Mouse (Mus musculus) embryonic facial prominence, embryonic 12.5 days (tissue): ENCODE data around the gene Slit3. TPM values are rescaled to one million over a fixed set of nuclear protein-coding genes. Genes with fewer than 3 reads are reported as not detected.
A peak's percentile ranks its signal among the peaks of the same experiment; 100 is the strongest.

Experiments used
- ATAC-seq: fragments of 200-750 bp; cut with Nextera tagmentation; 2 replicates; pipeline ENCODE4 v1.8.0; 2017; ENCODE audit not compliant: insufficient number of reproducible peaks, insufficient read depth, low FRiP score, low TSS enrichment
- H3K27ac ChIP-seq: fragments of 300-500 bp; sonication (generic); 2 replicates; pipeline ENCODE4 v1.5.1; 2016; ENCODE audit warnings: mild to moderate bottlenecking
- H3K27me3 ChIP-seq: fragments of 300-500 bp; sonication (generic); 2 replicates; pipeline ENCODE4 v1.6.1; 2016; ENCODE audit warnings: mild to moderate bottlenecking, moderate library complexity
- H3K36me3 ChIP-seq: fragments of 300-500 bp; sonication (generic); 2 replicates; pipeline ENCODE4 v1.6.1; 2016; ENCODE audit warnings: mild to moderate bottlenecking
- H3K4me1 ChIP-seq: fragments of 300-500 bp; sonication (generic); 2 replicates; pipeline ENCODE4 v1.6.1; 2016
- H3K4me2 ChIP-seq: fragments of 300-500 bp; sonication (generic); replicated peaks from 2 replicates; pipeline ENCODE4 v1.6.1; 2016; ENCODE audit warnings: mild to moderate bottlenecking, moderate library complexity
- H3K4me3 ChIP-seq: fragments of 300-500 bp; sonication (generic); 2 replicates; pipeline ENCODE4 v1.5.1; 2016; ENCODE audit warnings: mild to moderate bottlenecking
- H3K9ac ChIP-seq: fragments of 300-500 bp; sonication (generic); 2 replicates; pipeline ENCODE4 v1.6.1; 2016; ENCODE audit warnings: mild to moderate bottlenecking, moderate library complexity
- H3K9me3 ChIP-seq: fragments of 300-500 bp; sonication (generic); 2 replicates; pipeline ENCODE4 v1.6.1; 2016; ENCODE audit warnings: mild to moderate bottlenecking, moderate library complexity
- WGBS: fragments of 180-500 bp; shearing (Covaris S2); methylation state at CpG from one replicate; pipeline ENCODE4 v1.1.7; 2016; 5-methylcytosine and 5-hydroxymethylcytosine counted together
- polyA plus RNA-seq: library from polyadenylated mRNA; unstranded; fragments of >200 nt; fragmentation: Nextera tagmentation; extraction: Ambion mirVana; gene quantifications from 2 replicates; pipeline ENCODE4 v1.2.1, GENCODE M21; 2016

Slit3 gene
- polyA plus RNA-seq, 1 experiment from 2014 or later = 33.5 TPM

DNA sequence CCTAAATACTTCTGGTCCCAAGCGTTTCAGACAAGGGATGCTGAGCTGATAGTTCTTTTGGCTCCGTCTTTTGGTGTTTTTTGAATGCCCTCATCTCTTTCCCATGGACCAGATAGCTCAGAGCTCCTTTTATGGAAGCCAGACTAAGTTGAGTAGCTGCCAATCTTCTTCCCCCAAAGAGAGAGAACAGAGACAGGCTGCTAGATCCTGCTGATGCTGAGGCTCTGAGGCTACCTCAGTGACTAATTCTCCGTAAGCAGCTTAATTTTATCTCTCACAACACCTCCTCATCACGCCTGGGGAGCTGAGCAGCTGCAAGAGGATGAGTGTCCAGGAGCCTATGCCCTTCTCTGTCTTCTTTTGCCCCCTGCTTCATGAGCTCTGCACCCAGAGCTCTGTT is 486.2 kb downstream of the Slit3 start:
- 82% methylated on average over 4 of the region's 4 CpGs for WGBS
- Histone ChIP-seq H3K9ac (no peak overlapping the region), H3K36me3 (no peaks in the 10 kb centered on the region), H3K4me2 (no peak overlapping the region), H3K4me3 (no peak overlapping the region), H3K27me3 (peaks cover 8% of the 10 kb centered on the region; the same call in 1 of the 2 replicates), H3K4me1 (peaks cover 21% of the 10 kb centered on the region), H3K9me3 (no peaks in the 10 kb centered on the region), H3K27ac (no peak overlapping the region)
- no peak for ATAC-seq

DNA sequence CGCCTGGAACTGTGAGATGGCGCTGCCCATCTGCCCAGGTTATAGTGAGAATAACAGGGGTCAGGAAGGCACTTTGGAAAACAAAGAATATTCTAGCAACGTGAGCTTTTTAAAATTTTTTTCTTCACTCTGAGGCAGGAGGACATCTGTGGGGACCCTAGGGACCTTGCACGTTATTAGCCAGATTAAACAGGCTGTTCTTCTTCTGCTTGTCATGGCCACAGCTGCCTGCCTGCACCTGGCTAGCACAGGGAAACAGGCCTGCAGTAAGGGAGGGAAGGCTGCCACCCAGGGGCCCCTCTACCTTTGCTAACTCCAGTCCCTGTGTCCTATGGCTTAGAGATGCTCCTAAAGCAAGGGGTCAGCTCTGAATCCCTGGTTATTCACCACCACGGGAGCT is 487.8 kb downstream of the Slit3 start:
- H3K4me1 ChIP-seq = peaks cover 28% of the 10 kb centered on the region
- no peak overlapping the region for H3K27ac ChIP-seq
- H3K9me3 ChIP-seq = no peaks in the 10 kb centered on the region
- H3K4me2 ChIP-seq = no peak overlapping the region
- no peak overlapping the region for H3K4me3 ChIP-seq
- no peak for ATAC-seq
- H3K27me3 ChIP-seq = peaks cover 8% of the 10 kb centered on the region; the same call in 1 of the 2 replicates
- WGBS = 67% methylated on average over 5 of the region's 5 CpGs
- no peak overlapping the region for H3K9ac ChIP-seq
- H3K36me3 ChIP-seq = no peaks in the 10 kb centered on the region; the same call in 1 of the 2 replicates

DNA sequence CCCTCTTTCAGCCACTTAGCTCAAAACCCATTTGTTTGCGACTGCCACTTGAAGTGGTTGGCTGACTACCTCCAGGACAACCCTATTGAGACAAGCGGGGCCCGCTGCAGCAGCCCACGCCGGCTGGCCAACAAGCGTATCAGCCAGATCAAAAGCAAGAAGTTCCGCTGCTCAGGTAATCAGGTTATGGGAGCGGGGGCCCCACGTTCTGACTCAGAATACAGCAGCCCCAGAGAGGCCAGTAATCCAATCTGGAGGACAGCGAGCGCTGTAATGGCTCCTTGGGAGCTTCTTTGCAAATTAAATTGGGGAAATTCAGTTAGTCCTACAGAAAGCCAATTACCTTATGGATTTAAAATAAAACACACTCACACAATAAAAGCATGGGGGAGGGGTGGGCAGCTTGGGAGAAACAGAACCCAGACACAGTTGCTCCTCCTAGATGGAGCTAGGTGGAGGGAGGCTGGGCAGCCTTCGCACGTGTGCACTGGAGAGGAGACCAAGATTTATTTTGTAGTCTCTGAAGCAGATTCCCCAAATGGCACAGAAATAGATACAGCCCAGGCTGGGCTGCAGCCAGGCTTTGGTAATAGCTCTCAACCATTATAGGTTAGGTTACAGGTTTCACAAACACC is 491.4 kb downstream of the Slit3 start:
- 32% methylated on average over 13 of the region's 13 CpGs for WGBS
- Histone ChIP-seq H3K9ac (no peak overlapping the region), H3K27me3 (peaks cover 8% of the 10 kb centered on the region; the same call in 1 of the 2 replicates), H3K4me2 (no peak overlapping the region), H3K4me1 (peaks cover 18% of the 10 kb centered on the region), H3K36me3 (peaks cover 4% of the 10 kb centered on the region; the same call in 1 of the 2 replicates), H3K27ac (no peak overlapping the region), H3K4me3 (no peak overlapping the region), H3K9me3 (no peaks in the 10 kb centered on the region)
- 0 out of 2 replicates have a peak, but pooled peaks have one; percentile 29 for ATAC-seq

DNA sequence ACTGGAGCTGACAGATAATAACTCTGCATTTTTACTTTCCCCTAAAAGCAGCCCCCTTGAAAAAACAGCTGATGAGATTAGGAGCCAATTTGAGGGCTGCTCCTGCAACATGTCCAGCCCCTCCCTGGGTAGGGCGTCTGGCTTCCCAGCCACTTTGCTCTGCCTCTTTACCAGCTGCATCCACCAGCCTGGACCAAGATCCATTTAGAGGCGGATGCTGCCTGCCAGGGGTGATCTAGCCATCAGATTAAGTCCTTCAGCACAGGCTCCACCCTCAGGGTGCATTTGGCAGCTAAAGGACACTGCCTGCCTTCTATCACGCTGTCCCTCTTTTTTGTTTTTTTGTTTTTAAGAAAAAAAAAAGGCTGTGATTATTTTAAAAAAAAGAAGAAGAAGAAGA is 493.5 kb downstream of the Slit3 start:
- Histone ChIP-seq H3K36me3 (peaks cover 4% of the 10 kb centered on the region; the same call in 1 of the 2 replicates), H3K27ac (no peak overlapping the region), H3K4me3 (no peak overlapping the region), H3K9ac (no peak overlapping the region), H3K9me3 (no peaks in the 10 kb centered on the region), H3K4me1 (peaks cover 20% of the 10 kb centered on the region), H3K4me2 (no peak overlapping the region), H3K27me3 (peaks cover 8% of the 10 kb centered on the region; the same call in 1 of the 2 replicates)
- ATAC-seq = no peak
- 35% methylated on average over 3 of the region's 3 CpGs for WGBS

DNA sequence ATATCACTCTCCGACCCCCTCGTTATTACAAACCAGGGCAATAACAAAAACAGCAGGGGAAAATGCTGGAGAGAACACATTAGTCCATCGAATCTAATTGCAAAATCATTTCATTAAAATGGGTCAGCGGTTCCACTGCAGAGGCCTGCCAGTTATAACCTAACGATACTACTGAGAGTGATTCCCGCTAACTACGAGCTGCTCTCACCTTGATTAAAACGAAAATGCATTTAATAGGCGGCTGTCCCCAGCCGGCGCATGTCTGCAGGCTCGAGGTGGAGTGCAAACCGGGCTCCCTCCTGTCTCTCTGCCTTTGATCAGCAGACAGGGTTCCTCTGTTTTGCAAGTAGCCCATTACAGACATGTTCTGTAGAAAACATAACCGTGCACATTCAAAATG is 498.4 kb downstream of the Slit3 start:
- 79% methylated on average over 14 of the region's 14 CpGs for WGBS
- Histone ChIP-seq H3K36me3 (0 out of 2 replicates have a peak, but pooled peaks cover 4% of the 10 kb centered on the region), H3K4me3 (no peak overlapping the region), H3K9ac (no peak overlapping the region), H3K4me2 (no peak overlapping the region), H3K27me3 (no peaks in the 10 kb centered on the region), H3K4me1 (peaks cover 3% of the 10 kb centered on the region; the same call in 1 of the 2 replicates), H3K9me3 (no peaks in the 10 kb centered on the region), H3K27ac (no peak overlapping the region)
- ATAC-seq = no peak

DNA sequence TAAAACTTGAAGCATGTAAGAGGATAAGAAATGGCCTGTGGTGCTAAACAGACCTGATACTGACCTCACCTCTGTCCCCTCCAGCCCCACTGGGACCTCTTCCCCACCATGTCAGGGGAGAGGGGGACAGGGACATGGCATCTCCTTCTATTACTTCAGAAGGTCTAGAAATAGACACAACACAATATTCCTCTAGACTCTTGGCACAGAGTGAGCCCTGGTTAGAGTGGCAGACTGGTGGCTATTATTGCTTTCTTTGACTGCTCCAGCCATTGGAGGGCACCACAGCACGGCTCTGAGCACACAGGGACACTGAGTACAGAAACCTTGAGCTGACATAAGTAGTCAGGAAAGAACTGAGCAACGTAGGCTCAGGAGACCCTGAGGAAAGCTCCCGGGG is 501.7 kb downstream of the Slit3 start:
- Histone ChIP-seq H3K9ac (no peak overlapping the region), H3K4me2 (no peak overlapping the region), H3K27me3 (no peaks in the 10 kb centered on the region), H3K9me3 (no peaks in the 10 kb centered on the region), H3K27ac (no peak overlapping the region), H3K36me3 (no peaks in the 10 kb centered on the region), H3K4me3 (no peak overlapping the region), H3K4me1 (peaks cover 3% of the 10 kb centered on the region; the same call in 1 of the 2 replicates)
- no peak for ATAC-seq
- 86% methylated on average over 3 of the region's 3 CpGs for WGBS

DNA sequence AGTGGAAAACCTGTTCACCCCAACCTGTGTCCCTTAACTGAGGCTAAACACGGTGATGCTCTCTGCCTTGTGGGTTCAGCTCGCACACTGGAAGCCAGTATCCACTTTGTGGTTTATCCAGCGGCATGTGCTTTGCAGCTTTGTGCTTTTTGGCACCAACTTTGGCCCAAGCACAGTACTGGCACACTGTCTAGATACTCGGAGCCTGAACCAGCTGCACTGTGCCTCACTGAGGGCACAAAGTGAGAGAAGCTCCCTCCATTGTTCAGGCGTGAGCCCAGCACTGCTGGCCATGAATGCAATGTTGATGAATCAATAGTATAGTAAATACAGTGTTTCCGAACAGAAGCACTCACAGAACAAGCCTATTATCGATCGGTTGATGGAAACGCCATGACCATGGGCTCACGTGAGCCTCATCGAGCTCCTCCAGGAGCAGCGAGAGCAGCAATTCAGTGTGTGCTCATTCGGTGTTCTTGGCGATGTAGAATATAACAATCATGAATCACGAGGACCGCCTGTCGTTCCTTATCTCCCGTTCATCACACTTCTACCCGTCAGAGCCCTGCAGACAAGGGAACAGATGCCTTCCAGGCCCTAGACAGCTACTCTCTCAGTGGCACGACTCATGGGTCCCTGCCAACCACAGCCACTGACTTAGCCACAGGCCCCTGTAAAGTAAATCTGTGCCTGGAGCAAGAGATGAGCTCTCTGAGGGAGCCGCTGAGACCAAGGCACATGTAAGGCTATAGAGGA is 503.7 kb downstream of the Slit3 start:
- ATAC-seq = no peak
- H3K4me3 ChIP-seq = no peak overlapping the region
- H3K4me2 ChIP-seq = no peak overlapping the region
- H3K4me1 ChIP-seq = no peaks in the 10 kb centered on the region
- WGBS = 87% methylated on average over 21 of the region's 21 CpGs
- peaks cover 2% of the 10 kb centered on the region for H3K36me3 ChIP-seq
- H3K9ac ChIP-seq = no peak overlapping the region
- H3K27me3 ChIP-seq = no peaks in the 10 kb centered on the region
- no peaks in the 10 kb centered on the region for H3K9me3 ChIP-seq
- H3K27ac ChIP-seq = no peak overlapping the region

DNA sequence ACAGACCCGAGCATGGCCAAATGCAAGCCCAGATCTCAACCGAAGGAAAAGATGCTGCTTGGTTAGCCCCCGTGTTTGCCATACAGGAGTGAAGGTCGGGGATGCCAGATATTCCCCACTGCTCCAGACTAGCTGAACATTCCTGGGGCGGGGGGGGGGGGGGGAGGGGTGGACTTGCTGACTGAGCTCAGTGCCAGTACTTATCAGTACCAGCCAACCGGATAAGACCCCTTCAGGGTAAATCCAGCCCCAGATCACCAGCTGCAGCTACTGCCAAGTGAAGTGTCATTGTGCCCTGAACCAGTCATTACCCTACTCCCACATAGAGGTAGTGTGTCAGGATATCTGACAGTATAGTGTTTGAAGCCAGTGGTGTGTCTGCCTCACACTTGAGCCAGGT is 504.6 kb downstream of the Slit3 start:
- Histone ChIP-seq H3K4me1 (no peaks in the 10 kb centered on the region), H3K27ac (no peak overlapping the region), H3K9me3 (no peaks in the 10 kb centered on the region), H3K4me3 (no peak overlapping the region), H3K9ac (no peak overlapping the region), H3K4me2 (no peak overlapping the region), H3K36me3 (peaks cover 11% of the 10 kb centered on the region), H3K27me3 (no peaks in the 10 kb centered on the region)
- ATAC-seq = no peak
- 52% methylated on average over 6 of the region's 6 CpGs for WGBS

DNA sequence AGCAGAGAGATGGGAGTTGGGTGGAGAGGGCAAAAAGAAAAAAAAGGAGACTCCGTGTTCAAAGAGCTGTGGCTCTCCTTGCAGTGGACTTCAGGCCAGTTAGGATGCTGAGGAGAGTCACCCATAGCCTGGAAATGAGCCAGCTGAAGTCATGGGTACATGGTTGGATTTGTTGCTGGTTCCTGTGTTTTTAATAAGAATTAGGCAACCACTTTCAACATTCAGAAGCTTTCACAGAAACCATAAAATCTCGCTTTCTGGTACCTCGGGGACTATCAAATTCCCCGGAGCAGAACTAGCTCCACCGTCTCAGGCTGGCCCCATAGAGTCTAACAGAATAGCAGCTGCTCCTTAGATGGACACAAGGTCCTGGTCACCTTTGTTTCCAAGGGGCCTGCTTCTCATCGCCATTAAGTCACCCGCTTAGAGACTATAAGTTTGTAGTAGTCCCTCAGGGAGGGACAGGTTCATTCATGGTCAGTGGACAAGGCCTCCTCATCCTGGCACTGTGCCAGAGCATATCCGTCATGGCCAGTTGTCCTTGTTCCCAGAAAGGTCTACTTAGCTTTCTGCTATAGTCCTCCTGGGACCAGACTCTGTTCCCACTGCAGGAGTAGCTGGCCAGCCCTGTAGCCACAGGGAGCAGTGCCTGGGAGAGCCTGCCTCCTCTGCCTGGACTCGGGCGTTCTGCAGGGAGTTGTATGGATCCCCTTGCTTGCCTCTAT is 505.3 kb downstream of the Slit3 start:
- H3K27ac ChIP-seq = no peak overlapping the region
- no peak overlapping the region for H3K4me3 ChIP-seq
- whole genome bisulfite sequencing = 77% methylated on average over 10 of the region's 10 CpGs
- no peak overlapping the region for H3K9ac ChIP-seq
- no peaks in the 10 kb centered on the region for H3K9me3 ChIP-seq
- no peak for ATAC-seq
- H3K4me2 ChIP-seq = no peak overlapping the region
- H3K4me1 ChIP-seq = no peaks in the 10 kb centered on the region
- H3K36me3 ChIP-seq = peaks cover 13% of the 10 kb centered on the region
- no peaks in the 10 kb centered on the region for H3K27me3 ChIP-seq

DNA sequence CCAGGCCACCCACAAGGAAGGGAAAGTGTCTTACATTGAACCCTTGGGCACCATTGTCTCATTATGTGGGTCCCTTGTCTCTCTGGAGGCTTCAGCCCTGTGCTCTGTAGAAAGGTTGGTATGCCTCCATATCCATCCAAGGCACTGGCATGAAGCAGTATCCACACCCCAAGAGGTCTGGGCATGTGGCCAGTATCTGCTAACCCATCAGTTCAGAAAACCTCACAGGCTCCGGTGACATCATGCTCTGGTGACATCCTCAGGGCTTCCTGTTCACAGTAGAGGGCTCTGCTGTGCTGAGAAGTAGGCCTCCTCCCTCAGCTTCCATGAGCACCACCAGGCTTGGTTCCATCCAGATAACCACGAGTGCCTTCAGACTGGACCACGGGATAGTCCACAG is 506.8 kb downstream of the Slit3 start:
- 87% methylated on average over 3 of the region's 3 CpGs for WGBS
- no peak for ATAC-seq
- Histone ChIP-seq H3K9me3 (no peaks in the 10 kb centered on the region), H3K9ac (no peak overlapping the region), H3K4me1 (no peaks in the 10 kb centered on the region), H3K4me2 (no peak overlapping the region), H3K27me3 (no peaks in the 10 kb centered on the region), H3K4me3 (no peak overlapping the region), H3K27ac (no peak overlapping the region), H3K36me3 (peaks cover 21% of the 10 kb centered on the region)

DNA sequence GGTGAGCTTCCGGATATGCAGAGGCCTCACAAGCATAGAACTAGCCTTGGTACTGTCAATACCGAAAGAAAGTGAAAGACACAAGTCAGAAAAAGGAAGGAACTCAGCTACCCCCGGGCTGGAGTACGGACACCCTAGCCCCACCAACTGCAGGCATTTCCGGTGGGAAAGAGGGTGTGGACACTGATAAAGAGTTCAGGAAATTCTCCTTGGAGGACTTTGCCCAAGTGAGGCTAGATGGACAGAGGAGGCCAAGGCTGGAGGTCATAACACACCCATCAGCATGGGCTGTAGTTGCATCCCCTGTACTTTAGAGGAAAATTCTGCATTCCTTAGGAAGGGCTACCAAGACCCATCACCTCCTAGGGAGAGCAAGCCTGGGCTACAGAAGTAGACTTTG is 511.2 kb downstream of the Slit3 start:
- Histone ChIP-seq H3K27ac (no peak overlapping the region), H3K9me3 (no peaks in the 10 kb centered on the region), H3K4me3 (no peak overlapping the region), H3K27me3 (no peaks in the 10 kb centered on the region), H3K9ac (no peak overlapping the region), H3K36me3 (peaks cover 27% of the 10 kb centered on the region), H3K4me2 (no peak overlapping the region), H3K4me1 (peaks cover 5% of the 10 kb centered on the region; the same call in 1 of the 2 replicates)
- ATAC-seq = no peak
- WGBS = 91% methylated on average over 5 of the region's 5 CpGs
